Mouse (Mus musculus) T-cell, adult 2 months (primary cell): ENCODE results near the gene Ankrd33b.

Source experiments
- DNase-seq: peaks from one replicate; pipeline ENCODE4 v3.0.0; 2022; ENCODE audit warnings: low spot score

The Ankrd33b gene

DNA sequence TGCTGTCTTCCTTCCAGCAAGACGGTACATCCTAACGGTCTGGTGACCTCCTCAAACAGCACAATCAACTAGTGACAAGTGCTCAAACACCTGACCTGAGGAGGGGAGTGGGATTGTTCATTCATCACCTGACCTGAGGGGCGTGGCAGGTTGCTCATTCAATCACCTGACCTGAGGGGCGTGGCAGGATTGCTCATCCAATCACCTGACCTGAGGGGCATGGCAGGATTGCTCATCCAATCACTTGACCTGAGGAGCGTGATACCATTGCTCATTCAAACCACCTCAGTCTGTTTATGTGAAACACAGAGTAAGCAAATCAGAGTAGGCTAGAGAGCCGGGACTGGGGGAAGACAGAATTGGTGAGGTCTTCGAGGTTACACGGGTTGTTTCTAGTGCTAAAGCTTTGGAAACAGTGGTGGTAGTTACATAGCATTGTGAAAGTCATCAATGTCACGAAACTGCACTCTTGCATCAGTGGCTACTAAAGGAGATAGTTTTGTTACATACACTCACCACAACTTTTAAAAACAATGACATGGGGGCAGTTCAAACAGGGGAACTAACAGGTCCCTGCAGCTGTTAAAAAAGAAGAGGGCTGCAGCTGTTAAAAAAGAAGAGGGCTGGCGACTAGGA is 28.8 kb downstream of the Ankrd33b start:
- DNase-seq = no peak

DNA sequence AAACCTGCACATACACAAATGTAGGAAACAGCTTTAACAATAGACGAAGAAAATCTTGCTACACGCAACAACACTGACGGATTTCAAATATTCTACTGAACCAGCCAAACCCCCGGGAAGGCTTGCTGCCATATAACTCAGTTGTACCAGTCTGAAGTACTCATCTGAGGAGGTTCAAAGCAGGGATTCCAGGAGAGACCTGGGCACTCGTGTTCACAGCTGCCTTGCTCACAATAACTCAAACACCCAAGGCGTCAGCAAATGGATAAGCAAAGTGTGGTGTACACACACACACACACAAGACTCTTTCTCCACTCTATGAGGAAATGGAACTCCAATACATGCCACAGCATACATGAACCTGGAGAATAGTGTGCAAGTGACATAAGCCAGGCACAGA is 29.5 kb downstream of the Ankrd33b start:
- no peak for DNase-seq

DNA sequence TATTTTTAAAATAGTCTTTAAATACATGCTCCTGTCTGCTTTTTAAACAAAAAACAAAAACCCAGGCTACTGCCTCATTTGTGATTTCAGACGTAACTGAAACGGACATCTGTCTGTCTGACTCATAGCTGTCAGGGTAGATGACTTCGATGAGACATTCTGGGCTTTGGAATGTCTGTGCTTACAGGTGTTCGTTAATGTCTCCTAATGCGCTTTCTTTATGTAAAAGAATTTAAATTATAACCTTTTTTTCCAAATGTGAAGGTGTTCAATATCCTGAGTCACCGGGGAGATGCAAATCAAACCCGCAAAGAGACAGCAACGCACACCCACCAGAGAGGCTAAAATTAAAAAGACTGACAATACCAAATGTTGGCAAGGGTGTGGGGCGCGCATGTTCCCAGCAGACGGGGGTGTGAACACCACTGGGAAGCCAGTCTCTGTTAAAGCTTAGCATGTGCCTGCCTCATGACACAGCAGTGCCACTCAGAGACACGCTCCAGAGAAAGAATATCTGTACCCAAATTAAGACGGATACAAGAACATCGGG is 30.3 kb downstream of the Ankrd33b start:
- no peak for DNase-seq

DNA sequence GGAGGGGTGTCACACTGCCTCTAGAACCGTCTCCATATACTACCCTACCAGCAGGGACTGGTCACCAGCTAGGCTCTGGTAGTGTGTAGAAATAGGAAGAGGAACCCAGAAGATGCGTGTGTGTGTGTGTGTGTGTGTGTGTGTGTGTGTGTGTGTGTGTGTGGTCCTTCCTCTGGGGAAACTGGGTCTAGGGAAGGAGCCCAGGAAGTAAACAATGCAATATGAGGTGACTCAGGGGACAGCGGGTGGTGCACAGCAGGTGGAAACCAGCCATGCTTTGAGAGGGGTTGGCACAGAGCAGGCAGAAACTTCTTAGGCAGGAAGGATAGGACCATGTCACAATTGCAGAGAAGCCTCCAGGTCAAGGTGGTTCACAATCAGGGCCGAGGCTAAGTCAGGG is 30.8 kb downstream of the Ankrd33b start:
- DNase-seq = no peak

DNA sequence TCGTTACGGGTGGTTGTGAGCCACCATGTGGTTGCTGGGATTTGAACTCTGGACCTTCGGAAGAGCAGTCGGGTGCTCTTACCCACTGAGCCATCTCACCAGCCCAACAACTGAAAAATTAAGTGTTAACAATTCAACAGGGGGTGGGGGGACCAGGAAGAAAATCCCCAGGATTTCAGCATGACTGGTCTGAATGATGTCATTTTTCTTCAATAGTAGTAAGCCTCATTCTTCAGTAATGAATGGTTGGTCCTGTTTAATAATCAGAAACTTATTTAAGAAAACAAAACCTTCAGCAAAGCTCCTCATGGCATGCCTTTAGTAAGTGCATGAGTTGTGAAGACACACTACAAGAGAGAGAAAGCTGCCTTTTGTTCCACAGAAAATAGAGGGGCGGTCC is 32.7 kb downstream of the Ankrd33b start:
- DNase-seq = no peak

DNA sequence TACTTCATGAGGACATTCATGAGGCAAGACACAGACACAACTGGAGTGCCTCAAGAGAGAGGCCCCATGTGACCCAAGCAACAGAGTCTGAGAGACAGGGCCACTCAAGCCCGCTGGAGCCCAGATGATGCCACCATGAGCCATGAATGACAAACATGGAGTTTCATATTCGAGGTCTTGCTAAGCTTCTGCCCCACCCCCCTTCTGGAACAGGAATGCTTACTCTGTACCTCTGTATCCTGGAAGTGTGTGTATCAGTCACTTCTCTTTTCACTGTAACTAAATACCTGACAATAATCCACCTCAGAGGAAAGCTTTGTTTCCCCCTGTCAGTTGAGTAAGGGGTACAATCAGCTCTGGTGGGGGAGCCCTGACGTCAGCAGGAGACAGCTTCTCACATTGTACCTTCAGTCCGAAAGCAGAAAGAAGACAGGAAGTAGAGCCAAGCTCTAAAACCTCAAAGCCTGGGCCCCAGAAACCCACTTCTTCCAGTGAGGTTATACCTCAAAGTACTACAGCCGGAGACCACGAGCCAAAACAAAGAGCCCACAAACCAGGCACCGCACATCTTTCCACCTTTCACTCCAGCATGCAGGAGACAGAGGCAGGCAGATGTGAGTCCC is 34.9 kb downstream of the Ankrd33b start:
- no peak for DNase-seq

DNA sequence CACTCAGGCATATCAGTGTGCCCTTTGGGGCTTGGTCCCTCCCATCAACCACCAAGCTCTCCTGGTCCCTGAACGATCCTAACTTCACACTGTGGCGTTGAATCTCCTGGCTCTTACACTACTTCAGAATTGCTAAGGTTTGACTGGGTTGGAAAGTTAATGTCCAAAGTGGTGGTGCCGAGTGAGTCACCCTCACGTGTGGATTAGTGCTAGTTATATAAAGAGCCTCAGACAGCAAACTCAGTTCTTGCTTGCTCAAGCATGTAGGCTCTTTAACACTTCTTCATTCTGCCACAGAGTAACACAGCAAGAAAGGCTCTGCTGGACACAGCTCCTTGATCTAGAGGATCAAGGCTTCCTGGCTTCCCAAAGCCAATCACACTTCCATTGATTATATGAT is 35.8 kb downstream of the Ankrd33b start:
- no peak for DNase-seq

DNA sequence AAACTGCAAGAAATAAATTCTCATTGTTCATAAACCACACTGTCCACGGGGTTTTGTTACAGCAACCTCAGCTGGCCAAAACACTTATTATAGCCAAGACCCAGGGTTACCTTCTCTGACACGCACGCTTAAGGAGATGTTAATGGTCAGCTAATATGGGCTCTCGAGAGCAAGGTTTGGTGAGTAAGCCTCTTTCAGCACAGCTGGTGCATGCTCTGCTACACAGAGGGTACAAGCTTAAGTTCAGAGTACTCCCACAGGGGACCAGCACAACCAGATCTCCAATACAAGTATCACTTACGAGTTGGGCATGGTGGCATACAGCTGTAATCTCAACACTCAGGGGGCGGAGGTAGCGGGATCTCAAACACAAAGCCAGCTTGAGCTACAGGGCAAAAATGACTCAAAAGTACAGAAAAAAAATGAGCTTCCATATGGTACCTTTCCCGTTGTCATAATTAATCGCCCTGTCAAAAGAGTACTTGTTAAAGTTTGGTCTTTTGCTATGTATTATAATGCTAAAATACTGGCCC is 39.4 kb downstream of the Ankrd33b start:
- no peak for DNase-seq

DNA sequence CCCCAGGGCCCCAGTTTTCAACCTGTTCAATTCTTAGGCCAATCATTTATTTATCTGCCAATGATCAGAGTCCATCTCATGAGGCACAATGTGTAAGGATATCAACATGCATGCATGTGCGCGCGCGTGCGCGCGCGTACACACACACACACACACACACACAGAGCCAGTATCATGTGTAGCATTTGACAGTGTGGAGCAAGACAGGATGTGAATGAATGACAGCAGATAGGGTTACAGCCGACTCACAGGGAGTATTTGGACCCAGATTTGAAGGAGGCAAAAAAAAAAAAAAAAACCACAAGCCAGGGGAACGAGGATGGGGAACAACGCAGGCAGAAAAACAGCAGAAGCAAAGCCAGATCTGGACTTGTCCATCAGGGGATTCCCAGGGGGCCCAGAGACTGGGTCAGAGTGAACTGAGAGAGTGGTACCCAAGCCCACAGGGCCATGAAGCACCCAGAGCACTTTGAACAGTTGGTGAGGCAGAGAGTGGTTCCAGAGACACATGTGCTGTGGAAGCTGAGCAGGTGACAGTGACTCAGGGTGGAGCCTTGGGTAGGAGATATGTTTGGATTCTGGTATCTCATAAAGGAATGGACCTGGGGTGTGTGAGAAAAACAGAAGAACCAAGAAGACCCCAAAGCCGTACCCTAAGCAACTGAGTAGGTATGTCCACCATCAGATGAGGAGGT is 41.7 kb downstream of the Ankrd33b start:
- DNase-seq = no peak

DNA sequence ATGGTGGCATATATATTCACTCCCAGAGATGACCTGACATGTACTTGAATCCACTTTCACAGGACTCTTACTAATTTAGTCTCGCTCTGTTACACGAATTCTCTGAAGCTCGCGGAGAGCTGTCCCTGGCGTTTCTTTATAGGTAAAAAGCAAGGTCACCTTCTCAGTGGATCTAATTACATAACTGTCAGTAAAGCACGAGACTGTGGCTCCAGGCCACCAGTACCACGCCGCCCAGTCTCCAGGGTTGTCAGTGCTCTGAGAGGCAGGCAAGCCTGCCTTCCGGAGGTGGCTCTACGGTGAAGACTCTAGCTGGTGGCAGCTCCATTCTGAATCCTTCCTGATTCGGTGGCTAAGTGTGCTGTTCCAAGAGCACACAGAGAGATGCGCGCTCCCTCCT is 43.0 kb downstream of the Ankrd33b start:
- no peak for DNase-seq

DNA sequence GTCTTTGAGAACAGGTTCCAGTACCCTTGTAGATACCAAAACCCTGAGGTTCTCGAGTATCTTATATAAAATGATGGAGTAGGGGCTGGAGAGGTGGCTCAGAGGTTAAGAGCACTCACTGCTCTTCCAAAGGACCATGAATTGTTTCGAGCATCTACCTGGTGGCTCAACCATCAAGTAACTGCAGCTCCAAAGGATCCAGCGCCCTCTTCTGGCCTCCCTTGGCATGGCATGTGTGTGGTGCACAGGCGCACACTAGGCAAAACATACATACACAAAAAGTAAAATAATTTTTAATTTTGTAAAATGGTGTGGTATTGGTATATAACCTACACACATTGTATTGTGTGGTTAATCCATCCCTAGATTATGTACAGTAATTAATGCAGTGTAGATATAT is 43.8 kb downstream of the Ankrd33b start:
- DNase-seq = no peak

DNA sequence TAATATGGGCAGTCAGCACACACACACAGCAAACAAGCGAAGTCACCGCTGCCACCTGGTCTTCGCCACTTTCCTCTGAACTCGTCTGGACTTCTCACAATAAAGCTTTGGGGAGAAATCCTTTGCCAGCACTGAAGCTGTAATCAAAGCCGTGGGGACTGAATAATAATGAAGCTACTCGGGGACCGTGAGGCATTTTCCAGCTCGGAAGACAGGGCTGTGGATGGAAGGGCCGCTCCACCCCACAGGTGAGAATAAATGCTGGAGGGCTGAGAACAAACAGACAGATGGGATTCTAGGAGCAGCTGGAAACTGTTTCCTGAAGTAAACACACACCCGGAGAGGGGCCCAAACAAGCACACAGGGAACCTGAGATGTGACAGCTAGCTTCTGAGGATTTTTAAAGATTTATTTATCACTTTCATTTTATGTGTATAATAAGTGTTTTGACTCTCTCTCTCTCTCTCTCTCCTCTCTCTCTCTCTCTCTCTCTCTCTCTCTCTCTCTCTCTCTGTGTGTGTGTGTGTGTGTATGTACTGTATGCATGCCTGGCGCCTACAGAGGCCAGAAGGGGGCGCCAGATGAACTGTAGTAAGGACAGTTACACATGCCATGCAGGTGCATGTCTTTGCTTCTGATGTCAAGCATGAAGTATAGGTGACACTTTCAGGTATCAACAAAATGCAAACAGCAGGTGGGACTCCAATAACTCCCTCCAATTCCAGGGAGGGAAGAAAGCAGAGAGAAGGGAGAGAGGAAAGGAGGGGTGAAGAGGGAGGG is 46.7 kb downstream of the Ankrd33b start:
- no peak for DNase-seq

DNA sequence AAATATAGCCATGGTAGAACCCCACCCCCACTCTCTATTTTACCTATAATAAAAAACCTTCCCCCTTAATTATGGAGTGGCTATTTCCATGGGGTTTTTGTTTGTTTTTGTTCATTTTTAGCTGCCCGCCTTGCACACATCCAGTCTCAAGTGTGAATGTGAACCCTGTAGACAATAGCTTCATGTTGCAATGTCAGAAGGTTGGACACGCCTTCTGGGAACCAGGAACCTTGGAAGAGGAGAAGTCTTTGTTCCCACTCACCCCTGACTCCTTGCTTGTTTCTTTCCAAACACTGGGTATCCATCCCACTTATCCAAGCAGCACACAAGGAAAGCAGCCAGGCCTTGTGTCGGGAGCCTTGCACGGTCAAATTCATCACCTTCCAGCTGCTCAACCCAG is 48.5 kb downstream of the Ankrd33b start:
- no peak for DNase-seq

DNA sequence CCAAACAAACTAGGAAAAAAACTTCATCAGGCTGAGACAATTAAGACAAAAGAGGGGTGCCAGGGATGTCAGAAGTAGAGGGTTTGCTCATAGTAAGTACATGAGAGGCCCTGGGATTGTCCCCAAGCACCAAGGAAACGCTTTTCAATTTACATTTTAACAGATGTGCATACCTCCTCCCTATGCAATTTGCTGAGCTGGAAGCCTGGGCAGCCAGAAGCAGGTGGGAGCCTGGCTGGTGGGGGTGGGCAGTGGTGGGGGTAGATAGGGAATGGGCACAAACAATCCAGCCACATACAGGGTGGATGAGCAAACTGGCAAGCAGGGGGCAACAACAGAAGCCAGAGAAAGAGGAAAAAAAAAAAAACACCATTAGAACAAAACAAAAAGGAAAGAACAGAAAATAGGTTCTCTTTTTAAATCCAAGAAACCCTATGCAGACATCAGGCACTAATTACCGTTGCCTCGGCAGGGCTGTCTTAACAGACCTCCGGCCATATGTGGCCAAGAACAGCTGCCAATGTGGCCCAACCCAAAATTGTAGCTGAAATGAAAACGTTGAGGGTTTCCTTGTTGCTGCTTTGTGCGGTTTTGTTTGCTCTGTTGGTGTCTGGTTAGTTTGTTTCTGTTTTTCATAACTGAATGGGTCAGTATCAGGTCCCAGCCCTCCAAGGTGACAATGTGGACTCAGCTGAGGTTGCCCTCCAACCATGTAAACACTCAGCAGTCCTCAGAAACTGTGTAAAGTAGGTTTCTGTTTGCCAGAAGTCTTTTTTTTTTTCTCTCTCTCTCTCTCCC is 49.2 kb downstream of the Ankrd33b start:
- DNase-seq = no peak

DNA sequence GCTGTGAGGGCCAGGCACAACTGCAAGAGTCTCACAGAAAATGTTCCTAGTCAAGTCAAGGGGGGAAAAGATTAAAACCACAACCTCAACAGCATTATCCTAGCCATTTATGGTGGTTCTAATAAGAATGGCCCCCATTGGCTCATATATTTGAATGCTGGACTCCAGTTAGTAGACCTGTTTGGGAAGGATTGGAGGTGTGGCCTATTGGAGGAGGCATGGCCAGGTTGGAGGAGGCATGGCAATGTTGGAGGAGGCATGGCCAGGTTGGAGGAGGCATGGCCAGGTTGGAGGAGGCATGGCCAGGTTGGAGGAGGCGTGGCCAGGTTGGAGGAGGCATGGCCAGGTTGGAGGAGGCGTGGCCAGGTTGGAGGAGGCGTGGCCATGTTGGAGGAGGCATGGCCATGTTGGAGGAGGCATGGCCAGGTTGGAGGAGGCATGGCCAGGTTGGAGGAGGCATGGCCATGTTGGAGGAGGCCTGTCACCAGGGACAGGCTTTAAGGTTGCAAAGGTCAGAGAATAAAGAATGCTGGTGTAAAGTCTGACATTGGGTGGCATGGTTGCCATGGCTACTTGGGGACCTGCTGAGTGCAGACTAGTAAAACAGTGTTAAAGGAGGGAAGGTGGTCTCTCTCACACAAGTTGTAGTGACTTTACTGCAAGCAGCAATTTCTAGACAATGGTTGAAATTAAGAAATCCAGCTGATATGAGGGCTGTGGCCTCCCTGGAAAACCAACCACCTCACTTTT is 50.3 kb downstream of the Ankrd33b start:
- no peak for DNase-seq

DNA sequence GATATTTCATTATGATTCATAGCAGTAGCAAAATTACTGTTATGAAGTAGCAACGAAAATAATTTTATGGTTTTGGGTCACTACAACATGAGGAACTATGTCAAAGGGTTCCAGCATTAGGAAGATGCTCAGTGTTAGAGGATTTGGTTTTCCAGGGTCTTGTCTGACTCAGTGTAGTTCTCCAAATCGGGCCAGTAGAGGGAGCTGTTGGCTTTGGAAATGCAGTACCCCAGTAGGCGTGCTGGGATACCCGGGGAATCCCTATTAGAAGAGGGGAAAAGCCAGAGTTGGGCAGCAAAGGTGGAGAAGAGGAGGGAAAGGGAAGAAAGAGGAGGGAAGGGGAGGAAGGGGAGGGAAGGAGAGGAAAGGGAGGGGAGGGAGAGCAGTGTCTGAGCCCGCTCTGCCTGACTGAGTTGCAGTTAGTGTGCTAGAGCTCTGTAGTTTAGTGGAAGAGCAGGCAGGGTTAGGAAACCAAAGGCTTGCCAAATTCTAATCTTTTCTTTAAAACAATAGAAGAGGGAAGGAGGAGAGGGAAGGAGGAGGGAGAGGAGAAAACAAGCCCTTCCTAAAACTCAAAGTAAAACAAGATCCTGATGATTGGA is 51.8 kb downstream of the Ankrd33b start:
- peak; percentile 24 for DNase-seq

DNA sequence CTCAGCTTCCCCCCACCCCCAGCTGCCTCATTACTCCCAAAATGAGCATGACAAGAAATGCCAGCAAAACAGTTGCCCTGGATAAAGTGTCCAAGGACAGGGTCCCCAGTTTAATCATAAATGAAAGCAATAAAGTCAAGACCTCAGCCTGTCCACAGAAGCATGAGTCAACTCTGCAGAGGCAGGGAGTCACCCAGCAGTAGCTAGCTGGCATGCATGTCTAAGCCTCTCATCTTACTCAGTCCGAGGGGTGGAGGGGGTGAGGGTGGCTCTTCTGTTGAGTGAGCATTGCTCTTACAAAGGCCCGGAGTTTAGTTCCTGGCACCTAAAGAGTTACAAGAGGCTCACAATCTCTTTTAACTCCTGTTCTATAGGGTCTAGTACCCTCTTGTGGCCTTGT is 55.5 kb downstream of the Ankrd33b start:
- DNase-seq = no peak

DNA sequence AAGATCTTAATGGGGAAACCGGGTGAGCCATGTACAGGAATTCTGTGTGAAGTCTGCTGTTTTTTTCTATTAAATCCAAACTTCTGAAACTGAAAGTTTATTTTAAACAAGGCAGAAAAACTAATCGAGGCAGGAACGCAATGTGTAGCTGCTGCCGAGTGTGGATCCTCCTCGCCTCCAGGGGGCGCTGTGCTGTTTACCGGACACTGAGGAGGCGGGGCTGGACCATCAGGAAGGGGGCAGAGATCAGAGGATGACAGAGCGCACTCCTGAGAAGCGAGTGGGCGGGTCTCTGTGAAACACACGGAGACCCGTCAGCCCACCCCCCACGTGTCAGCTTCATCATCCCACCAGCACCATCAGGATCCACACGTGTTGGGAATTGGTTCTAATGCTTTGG is 58.0 kb downstream of the Ankrd33b start:
- no peak for DNase-seq

DNA sequence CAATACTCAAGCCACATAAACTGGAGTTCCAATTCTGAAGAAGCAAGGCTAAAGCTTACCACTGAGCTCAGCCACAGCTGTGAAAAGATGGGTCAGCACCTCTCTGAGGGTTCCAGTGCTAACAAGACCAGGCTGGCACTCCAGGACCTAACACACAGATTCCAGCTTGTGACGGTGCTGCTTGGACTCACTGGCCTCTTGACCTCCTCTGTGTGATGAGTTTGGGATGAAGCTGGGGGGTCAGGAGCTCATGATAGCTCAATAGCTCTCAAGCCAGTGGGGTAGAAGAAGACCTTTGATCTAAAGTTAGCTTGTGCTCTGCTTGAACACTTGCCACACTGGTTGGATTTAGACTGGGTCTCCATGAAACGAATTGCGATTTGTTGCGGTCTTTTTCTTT is 60.8 kb downstream of the Ankrd33b start:
- no peak for DNase-seq

DNA sequence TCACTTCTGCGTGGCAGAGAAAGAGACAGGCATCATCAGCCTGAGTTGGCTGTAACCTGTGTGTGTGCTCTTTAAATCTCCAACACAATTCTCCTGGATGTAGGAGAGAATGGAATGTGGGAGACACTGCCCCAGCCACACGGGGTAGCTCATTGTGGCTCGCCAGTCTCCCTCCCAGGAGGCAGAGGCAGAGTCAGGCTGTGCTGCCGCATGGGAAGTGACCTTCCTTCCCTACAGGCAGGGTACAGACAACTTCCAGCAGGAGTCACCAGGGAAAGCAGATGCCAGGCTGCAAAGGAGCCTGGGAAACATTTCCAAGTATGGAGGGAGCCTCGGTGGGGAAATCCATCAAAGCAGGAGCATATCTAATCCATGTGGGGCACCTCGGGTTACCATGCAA is 62.3 kb downstream of the Ankrd33b start:
- DNase-seq = no peak
